Mouse (Mus musculus): ENCODE data around the gene Mettl8. TPM values are rescaled to one million over a fixed set of nuclear protein-coding genes. Genes with fewer than 3 reads are reported as not detected.

Gene Mettl8
- polyA plus RNA-seq, 1 experiment from 2014 or later = 11.2 TPM

DNA sequence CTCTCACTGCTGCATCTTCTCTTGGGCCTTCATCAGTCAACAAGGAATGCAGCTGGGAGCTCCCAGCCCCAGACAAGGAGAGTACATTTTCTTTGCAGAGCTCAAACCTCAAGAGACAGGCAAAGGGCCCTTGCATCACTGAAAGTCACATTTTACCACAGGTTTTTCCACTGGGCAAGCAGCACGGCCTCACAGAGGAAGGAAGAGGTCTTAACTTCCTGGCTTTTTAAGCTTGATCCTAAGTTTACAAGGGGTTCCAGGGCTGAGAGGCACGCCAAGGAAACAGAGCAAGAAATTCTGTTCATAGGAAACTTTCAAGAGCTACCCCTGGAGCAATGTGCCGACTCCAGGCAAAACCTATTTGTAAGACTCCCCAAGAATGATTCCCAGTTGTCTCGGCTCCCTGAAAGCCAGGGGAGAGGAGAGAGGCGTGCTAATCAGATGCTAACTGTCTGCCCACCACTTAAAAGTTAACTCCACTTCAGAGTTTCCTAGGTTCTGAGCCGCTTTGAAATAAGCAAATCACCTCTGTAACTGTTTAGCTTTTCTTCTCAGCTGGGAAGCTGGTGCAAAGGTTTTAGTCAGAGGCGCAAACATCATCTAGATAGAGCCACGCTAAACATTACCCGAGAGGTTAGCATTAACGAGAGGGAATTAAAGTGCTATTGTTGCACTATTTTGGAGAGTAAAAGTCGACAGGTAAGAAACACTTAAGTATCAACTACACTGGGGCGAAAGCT, 29.6 kb downstream of the Mettl8 start:
- Histone ChIP-seq H3K4me2 (ENCODE audit: low read length) (no peak overlapping the region), H3K36me3 (ENCODE audit: control insufficient read depth, insufficient read depth, low read length) (no peaks in the 10 kb centered on the region; the same call in 1 of the 2 replicates), H3K27ac (ENCODE audit: low read length) (no peak overlapping the region), H3K27me3 (ENCODE audit: control insufficient read depth, insufficient read depth, low read depth, low read length) (no peaks in the 10 kb centered on the region), H3K9ac (ENCODE audit: low read depth, low read length) (no peak overlapping the region), H3K4me3 (ENCODE audit: low read depth, low read length) (no peak overlapping the region), H3K4me1 (ENCODE audit: control insufficient read depth, insufficient read depth, low read length) (no peaks in the 10 kb centered on the region; the same call in none of the 2 replicates), H3K9me3 (replicated peaks; ENCODE audit: control insufficient read depth, low read length, poor library complexity, severe bottlenecking) (no peaks in the 10 kb centered on the region)
- ATAC-seq = no peak
- 58% methylated on average over 12 of the region's 12 CpGs for WGBS

DNA sequence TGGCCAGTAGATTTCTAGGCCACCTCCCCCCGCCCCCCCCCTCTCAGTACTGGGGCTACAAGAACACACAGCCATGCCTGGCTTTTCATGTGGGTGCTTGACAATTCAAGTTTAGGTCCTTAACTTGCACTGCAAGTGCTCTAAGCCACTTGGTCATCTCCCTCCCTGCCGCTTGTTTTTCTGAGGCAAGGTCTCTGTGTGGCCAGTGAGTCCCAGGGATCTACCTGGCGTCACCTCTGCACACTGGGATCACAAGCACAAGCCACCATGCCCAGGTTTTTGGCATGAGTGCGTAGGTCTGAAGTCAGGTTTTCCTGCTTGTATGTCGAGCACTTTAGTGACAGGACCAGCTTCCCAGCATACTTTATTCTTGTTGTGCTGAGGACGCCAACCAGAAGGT, 31.4 kb downstream of the Mettl8 start:
- Histone ChIP-seq H3K9ac (ENCODE audit: low read depth, low read length) (no peak overlapping the region), H3K9me3 (replicated peaks; ENCODE audit: control insufficient read depth, low read length, poor library complexity, severe bottlenecking) (no peaks in the 10 kb centered on the region), H3K4me2 (ENCODE audit: low read length) (no peak overlapping the region), H3K4me1 (ENCODE audit: control insufficient read depth, insufficient read depth, low read length) (peaks cover 5% of the 10 kb centered on the region), H3K27me3 (ENCODE audit: control insufficient read depth, insufficient read depth, low read depth, low read length) (no peaks in the 10 kb centered on the region), H3K36me3 (ENCODE audit: control insufficient read depth, insufficient read depth, low read length) (no peaks in the 10 kb centered on the region; the same call in 1 of the 2 replicates), H3K27ac (ENCODE audit: low read length) (no peak overlapping the region), H3K4me3 (ENCODE audit: low read depth, low read length) (no peak overlapping the region)
- 93% methylated on average over 6 of the region's 6 CpGs for WGBS
- no peak for ATAC-seq

GRCm38 (mm10) chr2:71022991-71023390, 32.4 kb downstream of the Mettl8 start:
- no peak overlapping the region for H3K9ac ChIP-seq (ENCODE audit: low read depth, low read length)
- no peak for ATAC-seq
- H3K4me2 ChIP-seq (ENCODE audit: low read length) = no peak overlapping the region
- peaks cover 5% of the 10 kb centered on the region for H3K4me1 ChIP-seq (ENCODE audit: control insufficient read depth, insufficient read depth, low read length)
- H3K27me3 ChIP-seq (ENCODE audit: control insufficient read depth, insufficient read depth, low read depth, low read length) = no peaks in the 10 kb centered on the region
- no peaks in the 10 kb centered on the region; the same call in 1 of the 2 replicates for H3K36me3 ChIP-seq (ENCODE audit: control insufficient read depth, insufficient read depth, low read length)
- WGBS = 97% methylated on average over 6 of the region's 6 CpGs
- H3K4me3 ChIP-seq (ENCODE audit: low read depth, low read length) = no peak overlapping the region
- no peaks in the 10 kb centered on the region for H3K9me3 ChIP-seq (replicated peaks; ENCODE audit: control insufficient read depth, low read length, poor library complexity, severe bottlenecking)
- no peak overlapping the region for H3K27ac ChIP-seq (ENCODE audit: low read length)

DNA sequence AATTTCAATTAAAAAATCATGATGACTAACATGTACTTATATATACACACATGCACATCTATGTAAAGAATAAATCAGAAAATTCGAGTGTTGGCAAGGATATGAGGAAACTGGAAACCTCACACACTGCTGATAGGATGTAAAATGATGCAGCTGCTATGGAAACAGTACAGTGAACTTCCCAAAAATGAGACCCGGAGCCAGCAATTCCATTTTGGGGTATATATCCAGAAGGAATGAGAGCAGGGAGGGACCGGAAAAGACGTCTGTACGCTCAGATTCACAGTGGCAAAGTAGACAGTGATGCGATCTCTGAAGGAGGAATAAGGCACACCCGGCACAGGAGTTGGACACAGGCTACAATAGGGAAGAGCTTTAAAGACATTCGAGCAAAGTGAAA, 34.7 kb downstream of the Mettl8 start:
- H3K9me3 ChIP-seq (replicated peaks; ENCODE audit: control insufficient read depth, low read length, poor library complexity, severe bottlenecking) = no peaks in the 10 kb centered on the region
- H3K9ac ChIP-seq (ENCODE audit: low read depth, low read length) = no peak overlapping the region
- no peak overlapping the region for H3K4me2 ChIP-seq (ENCODE audit: low read length)
- H3K4me3 ChIP-seq (ENCODE audit: low read depth, low read length) = no peak overlapping the region
- peaks cover 5% of the 10 kb centered on the region for H3K4me1 ChIP-seq (ENCODE audit: control insufficient read depth, insufficient read depth, low read length)
- H3K36me3 ChIP-seq (ENCODE audit: control insufficient read depth, insufficient read depth, low read length) = no peaks in the 10 kb centered on the region
- H3K27me3 ChIP-seq (ENCODE audit: control insufficient read depth, insufficient read depth, low read depth, low read length) = no peaks in the 10 kb centered on the region
- H3K27ac ChIP-seq (ENCODE audit: low read length) = no peak overlapping the region
- no peak for ATAC-seq
- WGBS = 84% methylated on average over 8 of the region's 8 CpGs

GRCm38 (mm10) chr2:71019704-71020375, 35.5 kb downstream of the Mettl8 start:
- H3K27ac ChIP-seq (ENCODE audit: low read length) = 0 out of 2 replicates have a peak overlapping the region, but pooled peaks have one; percentile 42
- H3K9ac ChIP-seq (ENCODE audit: low read depth, low read length) = no peak overlapping the region
- H3K9me3 ChIP-seq (replicated peaks; ENCODE audit: control insufficient read depth, low read length, poor library complexity, severe bottlenecking) = no peaks in the 10 kb centered on the region
- 44% methylated on average over 8 of the region's 8 CpGs for WGBS
- no peaks in the 10 kb centered on the region for H3K36me3 ChIP-seq (ENCODE audit: control insufficient read depth, insufficient read depth, low read length)
- H3K27me3 ChIP-seq (ENCODE audit: control insufficient read depth, insufficient read depth, low read depth, low read length) = no peaks in the 10 kb centered on the region
- H3K4me1 ChIP-seq (ENCODE audit: control insufficient read depth, insufficient read depth, low read length) = peaks cover 5% of the 10 kb centered on the region
- ATAC-seq = 0 out of 2 replicates have a peak, but pooled peaks have one; percentile 36
- H3K4me2 ChIP-seq (ENCODE audit: low read length) = no peak overlapping the region
- no peak overlapping the region for H3K4me3 ChIP-seq (ENCODE audit: low read depth, low read length)

DNA sequence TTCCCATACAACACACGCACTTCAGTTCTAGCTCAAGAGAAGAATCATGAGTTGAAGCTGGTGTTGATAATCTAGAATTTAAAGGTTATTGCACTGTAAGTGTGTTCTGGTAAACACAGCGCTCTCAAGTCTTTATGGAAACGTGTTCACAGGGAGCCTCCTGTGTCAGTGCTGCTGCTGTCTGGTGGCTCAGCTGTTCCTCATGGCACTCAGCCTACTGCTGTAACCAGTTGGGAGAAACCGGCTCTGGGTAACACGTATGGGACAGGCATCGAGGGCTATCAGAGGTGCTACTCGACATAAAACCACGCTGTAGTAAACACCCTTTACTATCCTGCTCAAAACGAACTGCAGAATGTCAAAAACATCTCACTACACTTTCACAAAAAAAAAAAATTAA, 36.1 kb downstream of the Mettl8 start:
- no peak overlapping the region for H3K4me3 ChIP-seq (ENCODE audit: low read depth, low read length)
- H3K4me1 ChIP-seq (ENCODE audit: control insufficient read depth, insufficient read depth, low read length) = peaks cover 5% of the 10 kb centered on the region
- no peak overlapping the region for H3K27ac ChIP-seq (ENCODE audit: low read length)
- no peaks in the 10 kb centered on the region for H3K27me3 ChIP-seq (ENCODE audit: control insufficient read depth, insufficient read depth, low read depth, low read length)
- H3K4me2 ChIP-seq (ENCODE audit: low read length) = no peak overlapping the region
- no peak for ATAC-seq
- no peak overlapping the region for H3K9ac ChIP-seq (ENCODE audit: low read depth, low read length)
- no peaks in the 10 kb centered on the region for H3K36me3 ChIP-seq (ENCODE audit: control insufficient read depth, insufficient read depth, low read length)
- no peaks in the 10 kb centered on the region for H3K9me3 ChIP-seq (replicated peaks; ENCODE audit: control insufficient read depth, low read length, poor library complexity, severe bottlenecking)
- 49% methylated on average over 9 of the region's 9 CpGs for WGBS

DNA sequence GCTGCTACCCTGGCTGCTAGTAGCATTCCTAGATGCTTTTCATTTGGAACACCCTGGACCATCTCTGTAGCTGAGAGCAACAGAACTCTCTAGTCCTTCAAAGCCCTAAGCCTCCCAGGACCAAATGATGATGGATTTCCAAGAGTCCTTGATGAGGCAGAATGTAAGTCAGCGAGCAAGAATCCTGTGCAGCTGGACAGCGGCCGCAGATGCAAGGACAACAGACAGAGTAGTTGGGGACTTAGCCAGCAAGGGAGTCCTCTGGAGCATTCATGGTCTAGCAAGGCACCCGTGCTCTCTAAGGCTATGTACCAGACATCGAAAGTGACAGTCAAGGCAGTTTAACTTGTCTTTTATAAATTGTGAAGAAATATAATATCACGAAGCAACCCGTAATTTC, 41.9 kb downstream of the Mettl8 start:
- no peak for ATAC-seq
- H3K4me1 ChIP-seq (ENCODE audit: control insufficient read depth, insufficient read depth, low read length) = no peaks in the 10 kb centered on the region
- no peak overlapping the region for H3K9ac ChIP-seq (ENCODE audit: low read depth, low read length)
- H3K4me3 ChIP-seq (ENCODE audit: low read depth, low read length) = no peak overlapping the region
- no peaks in the 10 kb centered on the region for H3K36me3 ChIP-seq (ENCODE audit: control insufficient read depth, insufficient read depth, low read length)
- H3K4me2 ChIP-seq (ENCODE audit: low read length) = no peak overlapping the region
- H3K27me3 ChIP-seq (ENCODE audit: control insufficient read depth, insufficient read depth, low read depth, low read length) = no peaks in the 10 kb centered on the region
- no peaks in the 10 kb centered on the region for H3K9me3 ChIP-seq (replicated peaks; ENCODE audit: control insufficient read depth, low read length, poor library complexity, severe bottlenecking)
- WGBS = 96% methylated on average over 7 of the region's 7 CpGs
- no peak overlapping the region for H3K27ac ChIP-seq (ENCODE audit: low read length)

GRCm38 (mm10) chr2:71011816-71012215, 43.6 kb downstream of the Mettl8 start:
- Histone ChIP-seq H3K27ac (ENCODE audit: low read length) (no peak overlapping the region), H3K27me3 (ENCODE audit: control insufficient read depth, insufficient read depth, low read depth, low read length) (no peaks in the 10 kb centered on the region), H3K4me3 (ENCODE audit: low read depth, low read length) (no peak overlapping the region), H3K4me2 (ENCODE audit: low read length) (no peak overlapping the region), H3K9me3 (replicated peaks; ENCODE audit: control insufficient read depth, low read length, poor library complexity, severe bottlenecking) (no peaks in the 10 kb centered on the region), H3K9ac (ENCODE audit: low read depth, low read length) (no peak overlapping the region), H3K36me3 (ENCODE audit: control insufficient read depth, insufficient read depth, low read length) (no peaks in the 10 kb centered on the region), H3K4me1 (ENCODE audit: control insufficient read depth, insufficient read depth, low read length) (no peaks in the 10 kb centered on the region)
- 94% methylated on average over 1 of the region's 1 CpGs for WGBS
- ATAC-seq = no peak

GRCm38 (mm10) chr2:71004354-71004753, 51.0 kb downstream of the Mettl8 start:
- WGBS = 82% methylated on average over 4 of the region's 4 CpGs
- Histone ChIP-seq H3K4me3 (ENCODE audit: low read depth, low read length) (no peak overlapping the region), H3K27me3 (ENCODE audit: control insufficient read depth, insufficient read depth, low read depth, low read length) (no peaks in the 10 kb centered on the region), H3K36me3 (ENCODE audit: control insufficient read depth, insufficient read depth, low read length) (no peaks in the 10 kb centered on the region), H3K27ac (ENCODE audit: low read length) (no peak overlapping the region), H3K4me1 (ENCODE audit: control insufficient read depth, insufficient read depth, low read length) (no peaks in the 10 kb centered on the region), H3K9me3 (replicated peaks; ENCODE audit: control insufficient read depth, low read length, poor library complexity, severe bottlenecking) (no peaks in the 10 kb centered on the region), H3K4me2 (ENCODE audit: low read length) (no peak overlapping the region), H3K9ac (ENCODE audit: low read depth, low read length) (no peak overlapping the region)
- ATAC-seq = no peak
